Mouse (Mus musculus) ES-Bruce4 (cell line): ENCODE measurements at regions not wholly inside any gene's neighbourhood (a gene's known extent, or its start where the extent isn't known, plus 50 kb on each side); places are given as distances from the start of the nearest gene placed in this dataset.

Experiments
- CTCF ChIP-seq: IDR thresholded peaks from one replicate; pipeline ENCODE4 v1.8.1; 2011; ENCODE audit warnings: low read depth, low read length
- POLR2A ChIP-seq: IDR thresholded peaks from one replicate; pipeline ENCODE4 v1.8.1; 2011; ENCODE audit warnings: low read length; ENCODE audit not compliant: insufficient read depth

GRCm38 (mm10) chr3:37881016-37881415 lies 156.7 kb upstream of the Gm5148 start:
- TF ChIP-seq POLR2A = no peak
- TF ChIP-seq CTCF = no peak
